Mouse (Mus musculus): ENCODE data around the gene Resp18.

- no peak for TF ChIP-seq CTCF (IDR thresholded peaks at IDR 0.05; ENCODE audit: low read depth)
- no peak for TF ChIP-seq EP300 (IDR thresholded peaks at IDR 0.05; ENCODE audit: low read depth)
Measured at GRCm38 (mm10) chr1:75239591-75239990, 38.6 kb downstream of the Resp18 start.

All from liver, embryonic 14.5 days (tissue).